Comparison of ENCODE assay signal across 13 mouse cellular contexts in genomic region chr2:172299126-172299921, GRCm38 (mm10). TPM values are rescaled to one million over a fixed set of nuclear protein-coding genes. Genes with fewer than 3 reads are reported as not detected.
DNase-seq lines count a peak whose midpoint lies in the region; ATAC-seq lines count a peak whose summit lies in the region.
"Had no signal": no experiment of that assay in that cellular context is flagged by ENCODE, and none has a peak within 500 bp of the region (broad histone marks: within the 10 kb centered on the region; RNA-seq: fewer than 3 reads in every experiment).

No protein-coding gene starts in this region.

- no peak; the same call in 1 of the 2 replicates for ATAC-seq in neural tube, embryonic 11.5 days (ENCODE audit: insufficient read depth, low FRiP score, low TSS enrichment)
- ATAC-seq in liver, embryonic 15.5 days (ENCODE audit: insufficient read depth): no peak

- H3K4me3 ChIP-seq in neural tube, embryonic 11.5 days (ENCODE audit: low read depth, low read length): no peak overlapping the region
- H3K4me3 ChIP-seq in forebrain, embryonic 10.5 days: peak overlapping the region; percentile 27
- H3K4me3 ChIP-seq in liver, embryonic 15.5 days (replicated peaks): no peak overlapping the region

- H3K4me2 ChIP-seq in neural tube, embryonic 11.5 days (ENCODE audit: low read depth): no peak overlapping the region
- peak overlapping the region; percentile 58 for H3K4me2 ChIP-seq in liver, embryonic 15.5 days

- H3K9me3 ChIP-seq in neural tube, embryonic 11.5 days (ENCODE audit: control insufficient read depth, low read length): no peaks in the 10 kb centered on the region
- H3K9me3 ChIP-seq in forebrain, embryonic 10.5 days: no peaks in the 10 kb centered on the region
- H3K9me3 ChIP-seq in liver, embryonic 15.5 days (replicated peaks): no peaks in the 10 kb centered on the region

- H3K27ac ChIP-seq in neural tube, embryonic 11.5 days (ENCODE audit: low read depth, low read length): no peak overlapping the region
- peak overlapping the region; percentile 83 for H3K27ac ChIP-seq in forebrain, embryonic 10.5 days
- peak overlapping the region; percentile 88 for H3K27ac ChIP-seq in liver, embryonic 15.5 days (replicated peaks)

- peak; percentile 25 for DNase-seq in neural tube, embryonic 11.5 days (ENCODE audit: low spot score)
- DNase-seq in neural tube, embryonic 10.5 days (ENCODE audit: extremely low spot score, low spot score): no peak
- DNase-seq in forebrain, embryonic 10.5 days (ENCODE audit: extremely low spot score, low spot score): peak; percentile 59
- DNase-seq in retina, embryonic 14.5 days (ENCODE audit: low spot score): peak; percentile 63
- no peak for DNase-seq in cerebellum, postnatal 36 days
- DNase-seq in spleen, postnatal 36 days (ENCODE audit: low spot score in 2 of 2): no peak
- no peak for DNase-seq in cerebellum, postnatal 25 days
- DNase-seq: adrenal gland, adult 8-10 months; cerebellum, postnatal 10 days; thymus, adult 18-20 months had no signal

- peaks cover 4% of the 10 kb centered on the region; the same call in 1 of the 2 replicates for H3K4me1 ChIP-seq in neural tube, embryonic 11.5 days (ENCODE audit: control insufficient read depth, insufficient read depth, low read length)
- H3K4me1 ChIP-seq in forebrain, embryonic 10.5 days: peaks cover 46% of the 10 kb centered on the region
- peaks cover 45% of the 10 kb centered on the region for H3K4me1 ChIP-seq in liver, embryonic 15.5 days (replicated peaks)

- H3K9ac ChIP-seq in neural tube, embryonic 11.5 days (ENCODE audit: low read length): no peak overlapping the region
- 0 out of 2 replicates have a peak overlapping the region, but pooled peaks have one; percentile 43 for H3K9ac ChIP-seq in liver, embryonic 15.5 days

- no peaks in the 10 kb centered on the region for H3K27me3 ChIP-seq in neural tube, embryonic 11.5 days (ENCODE audit: control insufficient read depth, insufficient read depth, low read length)
- peaks cover 56% of the 10 kb centered on the region for H3K27me3 ChIP-seq in forebrain, embryonic 10.5 days (ENCODE audit: poor library complexity, severe bottlenecking)
- H3K27me3 ChIP-seq in liver, embryonic 15.5 days: peaks cover 12% of the 10 kb centered on the region; the same call in 1 of the 2 replicates

- H3K36me3 ChIP-seq in neural tube, embryonic 11.5 days (ENCODE audit: control insufficient read depth, insufficient read depth, low read length): no peaks in the 10 kb centered on the region
- H3K36me3 ChIP-seq in forebrain, embryonic 10.5 days (replicated peaks): no peaks in the 10 kb centered on the region
- no peaks in the 10 kb centered on the region for H3K36me3 ChIP-seq in liver, embryonic 15.5 days (replicated peaks)

- 13% methylated on average over 14 of the region's 14 CpGs for WGBS in neural tube, embryonic 11.5 days
- WGBS in forebrain, embryonic 10.5 days: 2% methylated on average over 14 of the region's 14 CpGs
- WGBS in liver, embryonic 15.5 days (ENCODE audit: insufficient replicate concordance): 31% methylated on average over 14 of the region's 14 CpGs

RNA-seq across cellular contexts. Expression of gene Fam210b, which starts 46.0 kb away (rescaled TPM):
- 36.7 and 42.2 TPM in 2 replicates for polyA plus RNA-seq in neural tube, embryonic 11.5 days (2014; fragmentation: Nextera tagmentation; extraction: Ambion mirVana)
- polyA plus RNA-seq in forebrain, embryonic 10.5 days (2016; fragmentation: Nextera tagmentation; extraction: Ambion mirVana): 15.7 and 16.6 TPM in 2 replicates
- polyA plus RNA-seq in liver, embryonic 15.5 days (2015; fragmentation: Nextera tagmentation; extraction: Ambion mirVana): 136 and 142 TPM in 2 replicates

RNA-seq across cellular contexts. Expression of gene Mc3r, which starts 51.0 kb away (rescaled TPM):
- not detected in 2 replicates for polyA plus RNA-seq in neural tube, embryonic 11.5 days (2014; fragmentation: Nextera tagmentation; extraction: Ambion mirVana)
- polyA plus RNA-seq in forebrain, embryonic 10.5 days (2016; fragmentation: Nextera tagmentation; extraction: Ambion mirVana): 0.10 TPM in 1 of 2 replicates, not detected in the other
- 0.05 and 0.06 TPM in 2 replicates for polyA plus RNA-seq in liver, embryonic 15.5 days (2015; fragmentation: Nextera tagmentation; extraction: Ambion mirVana)
- polyA plus RNA-seq: heart, postnatal 0 days; kidney, embryonic 16.5 days had no signal

Comparison
In these comparisons a context has a peak if more than half of its experiments do, and no peak if none do; other contexts are left out.
1. DNase-seq: peak in neural tube, embryonic 11.5 days (single experiment), forebrain, embryonic 10.5 days (single experiment) and retina, embryonic 14.5 days (single experiment); none in neural tube, embryonic 10.5 days (single experiment), cerebellum, postnatal 36 days (0 of 2), spleen, postnatal 36 days (0 of 2) and cerebellum, postnatal 25 days (0 of 2).